Mouse (Mus musculus): ENCODE measurements at regions not wholly inside any gene's neighbourhood (a gene's known extent, or its start where the extent isn't known, plus 50 kb on each side); places are given as distances from the start of the nearest gene placed in this dataset.

DNA sequence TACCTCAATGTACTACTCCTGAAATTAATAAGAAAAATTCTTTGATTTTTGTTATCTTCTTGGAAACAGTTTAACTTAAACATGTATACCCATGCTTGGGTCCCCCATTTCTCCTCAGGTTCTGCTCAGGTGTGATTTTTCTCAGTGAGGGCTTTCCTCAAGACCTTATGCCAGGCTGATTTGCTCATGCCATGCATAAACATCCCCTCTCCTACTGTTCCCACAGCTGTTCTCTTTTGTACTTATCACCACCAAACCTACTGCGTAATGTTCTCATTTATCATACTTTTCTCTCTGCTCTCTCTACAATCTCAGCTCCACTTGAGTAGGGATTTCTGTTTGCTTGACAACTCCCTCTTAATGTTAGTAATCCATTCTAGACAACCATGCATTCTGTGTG lies 692.1 kb downstream of the Hace1 start:
- no peak for ATAC-seq (replicated peaks; ENCODE audit: low FRiP score, poor library complexity, severe bottlenecking)

- ATAC-seq (replicated peaks; ENCODE audit: low FRiP score, poor library complexity, severe bottlenecking) = no peak
Observed at GRCm38 (mm10) chr10:46273846-46274245, 696.2 kb downstream of the Hace1 start.

GRCm38 (mm10) chr10:46294290-46294689 lies 716.7 kb downstream of the Hace1 start:
- ATAC-seq (replicated peaks; ENCODE audit: low FRiP score, poor library complexity, severe bottlenecking) = no peak

DNA sequence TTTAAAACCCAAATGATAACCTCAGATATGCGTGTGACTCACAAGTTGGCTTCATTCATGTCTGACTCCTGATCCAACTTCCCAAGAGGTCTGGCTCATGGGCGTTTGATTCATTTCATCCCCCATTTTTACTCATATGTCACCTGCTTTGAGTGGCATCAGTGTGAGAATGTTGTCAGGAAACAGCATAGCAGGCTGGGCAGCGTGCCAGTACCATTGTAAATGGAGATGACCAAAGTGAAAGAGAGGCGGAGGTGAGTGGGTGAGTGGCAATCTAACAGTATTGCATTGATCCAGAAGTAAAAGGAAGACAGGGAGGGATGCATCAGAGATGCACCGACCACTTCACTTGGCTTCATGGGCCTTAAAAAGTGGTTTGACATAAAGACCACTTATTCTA lies 720.7 kb downstream of the Hace1 start:
- ATAC-seq (replicated peaks; ENCODE audit: low FRiP score, poor library complexity, severe bottlenecking) = no peak

DNA sequence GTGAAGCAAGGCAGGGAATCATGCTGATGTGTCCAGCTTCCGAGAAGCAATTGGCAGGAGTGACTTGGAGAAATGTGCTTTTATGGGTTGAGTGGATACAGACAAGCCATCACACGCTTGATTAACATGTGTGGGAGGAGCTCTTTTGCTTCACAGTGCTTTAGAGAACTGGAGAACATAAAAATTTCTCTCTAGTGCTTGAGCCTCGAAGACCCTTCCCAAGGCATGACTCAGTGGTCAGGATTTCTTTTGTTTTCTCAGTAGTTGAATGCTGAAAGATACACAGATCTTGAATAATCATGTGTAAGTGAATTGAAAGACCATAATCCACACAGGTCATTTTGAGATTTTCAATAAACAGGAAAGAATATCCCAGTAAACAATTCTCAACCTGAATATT lies 721.9 kb downstream of the Hace1 start:
- no peak for ATAC-seq (replicated peaks; ENCODE audit: low FRiP score, poor library complexity, severe bottlenecking)

DNA sequence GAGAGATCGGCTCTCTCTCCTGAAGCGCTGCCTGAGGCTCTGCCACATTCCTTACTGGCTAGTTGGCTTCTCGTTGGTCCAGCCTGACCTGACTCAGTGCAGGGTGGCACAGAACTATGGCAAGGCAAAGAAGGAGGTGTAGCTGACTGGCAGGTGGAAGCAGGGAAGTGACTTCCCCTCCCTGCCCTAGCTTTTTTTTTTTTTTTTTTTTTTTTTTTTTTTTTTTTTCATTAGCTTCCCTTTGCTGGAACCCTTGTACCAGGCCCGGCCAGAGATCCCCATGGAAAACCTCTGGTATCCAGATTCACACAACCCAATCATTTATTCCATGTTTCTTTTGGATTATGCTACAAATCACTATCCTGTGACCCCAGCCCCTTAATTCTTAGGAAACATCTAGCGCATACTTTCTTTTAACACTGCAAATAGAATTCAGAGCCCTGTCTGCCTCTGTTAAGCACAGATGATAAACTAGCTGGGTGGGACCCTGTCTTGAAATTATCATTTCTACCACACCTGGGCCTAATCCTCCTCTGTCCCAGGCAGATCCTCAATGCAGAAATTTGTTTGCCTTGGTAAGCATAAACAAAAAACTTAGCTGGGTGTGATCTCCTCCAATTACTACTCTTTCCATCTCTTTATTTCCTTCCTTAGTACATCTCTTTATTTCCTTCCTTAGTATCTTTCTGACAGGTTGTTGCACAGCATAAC lies 742.9 kb downstream of the Hace1 start:
- ATAC-seq (replicated peaks; ENCODE audit: low FRiP score, poor library complexity, severe bottlenecking) = no peak

- ATAC-seq (replicated peaks; ENCODE audit: low FRiP score, poor library complexity, severe bottlenecking) = no peak
Observed at GRCm38 (mm10) chr10:46321040-46321439, 743.4 kb downstream of the Hace1 start.

DNA sequence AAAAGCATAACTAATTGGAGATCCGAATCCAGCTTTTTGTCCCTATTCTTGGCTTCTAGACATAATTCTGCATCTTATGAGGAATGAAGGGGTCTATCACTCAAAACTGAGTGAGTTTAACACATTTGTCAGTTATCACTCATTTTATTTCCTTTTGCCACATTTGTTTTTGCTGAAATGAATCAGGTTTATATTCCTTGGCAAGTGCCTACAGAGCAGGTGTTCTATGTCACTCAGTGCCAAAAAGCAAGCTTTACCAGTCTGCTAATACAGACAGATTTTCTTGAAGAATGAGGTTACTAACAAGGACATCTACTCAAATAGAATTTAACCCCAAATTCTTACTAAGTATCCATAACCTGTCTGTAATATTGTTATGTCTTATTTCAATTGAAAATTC lies 751.4 kb downstream of the Hace1 start:
- ATAC-seq (replicated peaks; ENCODE audit: low FRiP score, poor library complexity, severe bottlenecking) = no peak

DNA sequence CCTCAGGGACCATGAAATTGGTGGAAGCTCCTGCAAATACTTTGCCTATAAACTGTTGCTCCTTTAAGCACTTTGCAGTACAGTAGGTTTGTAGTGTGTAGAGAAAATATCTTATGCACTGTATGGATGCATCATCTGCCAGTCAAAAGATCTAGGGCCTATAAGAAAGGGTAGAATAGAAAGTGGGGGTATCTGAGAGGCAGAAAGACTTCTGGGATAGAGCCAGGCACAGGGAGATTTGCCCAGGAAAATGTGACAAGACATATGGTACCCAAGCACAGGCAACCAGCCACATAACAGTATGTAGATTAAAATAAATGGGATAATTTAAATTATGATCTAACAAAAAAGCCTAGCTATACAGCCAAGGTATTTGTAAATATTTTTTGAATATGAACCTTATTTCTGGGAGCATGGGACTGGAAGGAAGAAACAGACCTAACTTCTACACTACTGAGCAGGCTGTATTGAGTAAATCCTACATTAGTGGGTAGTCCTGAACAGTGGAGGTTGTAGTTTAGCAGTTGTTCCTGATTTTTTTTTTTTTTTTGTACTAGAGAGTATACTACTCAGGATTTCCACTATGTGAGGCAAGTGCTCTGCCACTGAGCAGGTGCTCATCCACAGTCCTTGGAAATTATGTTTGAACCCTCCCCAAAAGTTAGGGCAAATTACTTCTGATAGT lies 754.1 kb downstream of the Hace1 start:
- ATAC-seq (replicated peaks; ENCODE audit: low FRiP score, poor library complexity, severe bottlenecking) = no peak

DNA sequence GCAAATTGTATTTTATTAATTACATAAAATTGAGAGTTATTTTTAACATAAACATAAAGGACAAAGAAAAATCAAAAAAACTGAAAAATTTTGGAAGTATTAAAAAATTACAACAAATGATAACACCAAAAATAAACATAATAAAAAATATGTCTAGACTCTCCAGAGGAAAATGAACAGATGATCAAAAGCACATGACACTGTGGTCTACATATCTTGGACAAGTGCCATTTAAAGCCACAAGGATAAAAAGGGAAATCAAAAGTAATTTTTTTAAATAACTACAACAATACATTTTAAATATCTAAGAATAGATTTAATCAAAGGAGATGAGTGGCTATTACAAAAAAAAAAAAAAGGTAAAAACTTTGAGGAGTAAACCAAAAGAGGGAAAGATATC lies 755.6 kb downstream of the Hace1 start:
- no peak for ATAC-seq (replicated peaks; ENCODE audit: low FRiP score, poor library complexity, severe bottlenecking)

DNA sequence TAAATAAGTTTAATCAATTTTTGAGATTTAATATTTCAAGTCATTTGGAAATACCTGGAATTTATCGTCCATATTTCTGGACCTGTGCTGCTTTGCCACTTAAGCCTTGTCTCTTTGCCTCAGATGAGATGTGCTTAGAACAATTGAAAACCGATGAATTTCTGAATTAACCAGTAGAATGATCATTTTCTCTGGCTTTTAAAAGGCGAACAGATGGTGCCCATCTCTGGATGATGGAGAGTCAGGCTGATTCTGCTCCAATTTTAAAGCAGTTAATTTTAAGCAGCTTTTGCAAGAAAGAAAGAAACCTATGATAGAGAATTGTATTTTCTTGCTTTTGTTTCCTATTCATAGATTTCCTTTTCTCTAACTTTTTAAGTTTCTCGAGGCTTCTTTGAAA lies 767.7 kb downstream of the Hace1 start:
- ATAC-seq (replicated peaks; ENCODE audit: low FRiP score, poor library complexity, severe bottlenecking) = no peak

DNA sequence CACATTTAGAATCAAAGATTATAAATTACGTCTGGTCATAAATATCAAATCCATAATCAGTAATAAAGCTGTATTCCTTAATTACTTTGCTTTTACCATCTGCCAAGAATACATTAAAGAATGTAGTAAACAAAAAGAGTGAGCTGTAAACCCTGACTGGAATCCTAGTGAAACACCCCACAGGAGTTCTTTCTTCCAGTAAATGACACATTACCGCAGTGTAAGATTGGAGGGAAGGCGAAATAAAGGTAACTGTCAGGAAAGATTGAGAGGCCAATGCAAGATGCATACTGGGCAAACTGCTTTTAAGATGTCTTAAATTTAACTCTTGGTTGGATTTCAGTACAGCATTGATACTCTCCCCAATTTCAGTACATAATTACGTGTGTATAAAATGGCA lies 772.0 kb downstream of the Hace1 start:
- no peak for ATAC-seq (replicated peaks; ENCODE audit: low FRiP score, poor library complexity, severe bottlenecking)

DNA sequence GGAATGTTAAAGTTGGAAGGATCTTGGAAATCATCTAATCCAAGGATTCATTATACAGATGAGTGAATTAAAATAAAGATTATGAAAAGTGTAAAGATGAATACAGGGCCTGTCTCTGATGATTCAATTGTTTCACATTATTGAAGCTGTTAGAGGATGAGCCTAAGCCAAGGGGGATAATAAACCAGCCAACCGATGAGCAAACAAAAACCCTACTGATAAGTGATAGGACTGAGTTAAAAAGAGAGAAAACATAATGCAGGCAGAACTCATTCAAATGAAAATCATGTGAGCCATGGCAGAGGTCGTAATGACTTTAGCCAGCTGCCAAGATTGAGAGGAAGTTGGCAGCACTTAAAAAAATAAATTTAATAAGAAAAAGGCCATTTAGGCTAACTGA lies 772.6 kb downstream of the Hace1 start:
- ATAC-seq (replicated peaks; ENCODE audit: low FRiP score, poor library complexity, severe bottlenecking) = no peak

GRCm38 (mm10) chr10:46356775-46357174 lies 779.1 kb downstream of the Hace1 start:
- ATAC-seq (replicated peaks; ENCODE audit: low FRiP score, poor library complexity, severe bottlenecking) = no peak

- ATAC-seq (replicated peaks; ENCODE audit: low FRiP score, poor library complexity, severe bottlenecking) = no peak
Observed at GRCm38 (mm10) chr10:46373715-46374475, 796.3 kb downstream of the Hace1 start.

GRCm38 (mm10) chr10:46374646-46375045 lies 797.0 kb downstream of the Hace1 start:
- no peak for ATAC-seq (replicated peaks; ENCODE audit: low FRiP score, poor library complexity, severe bottlenecking)

GRCm38 (mm10) chr10:46397089-46397488 lies 819.5 kb downstream of the Hace1 start:
- no peak for ATAC-seq (replicated peaks; ENCODE audit: low FRiP score, poor library complexity, severe bottlenecking)

GRCm38 (mm10) chr10:46403883-46404282 lies 826.3 kb downstream of the Hace1 start:
- ATAC-seq (replicated peaks; ENCODE audit: low FRiP score, poor library complexity, severe bottlenecking) = no peak
